Mouse (Mus musculus) myocyte (in vitro differentiated cells): ENCODE results near the gene Gm20388.

ENCODE experiments used
- E2F4 ChIP-seq: IDR thresholded peaks from one replicate; pipeline ENCODE4 v1.6.1; 2011; ENCODE audit warnings: mild to moderate bottlenecking, control low read depth, moderate library complexity; ENCODE audit not compliant: insufficient read depth
- POLR2A ChIP-seq: IDR thresholded peaks from one replicate; pipeline ENCODE4 v1.6.1; 2011; ENCODE audit warnings: low read depth, mild to moderate bottlenecking, control low read depth, moderate library complexity; ENCODE audit not compliant: insufficient read length
- REST ChIP-seq: IDR thresholded peaks from one replicate; pipeline ENCODE4 v1.6.1; 2011; ENCODE audit warnings: mild to moderate bottlenecking, control low read depth, moderate library complexity; ENCODE audit not compliant: insufficient read depth, insufficient read length
- SRF ChIP-seq: IDR thresholded peaks from one replicate; pipeline ENCODE4 v1.6.1; 2011; ENCODE audit warnings: low read depth; ENCODE audit not compliant: control insufficient read depth, insufficient read length
- TCF12 ChIP-seq: IDR thresholded peaks from one replicate; pipeline ENCODE4 v1.6.1; 2011; ENCODE audit warnings: mild to moderate bottlenecking, control low read depth; ENCODE audit not compliant: poor library complexity, insufficient read depth, severe bottlenecking

DNA sequence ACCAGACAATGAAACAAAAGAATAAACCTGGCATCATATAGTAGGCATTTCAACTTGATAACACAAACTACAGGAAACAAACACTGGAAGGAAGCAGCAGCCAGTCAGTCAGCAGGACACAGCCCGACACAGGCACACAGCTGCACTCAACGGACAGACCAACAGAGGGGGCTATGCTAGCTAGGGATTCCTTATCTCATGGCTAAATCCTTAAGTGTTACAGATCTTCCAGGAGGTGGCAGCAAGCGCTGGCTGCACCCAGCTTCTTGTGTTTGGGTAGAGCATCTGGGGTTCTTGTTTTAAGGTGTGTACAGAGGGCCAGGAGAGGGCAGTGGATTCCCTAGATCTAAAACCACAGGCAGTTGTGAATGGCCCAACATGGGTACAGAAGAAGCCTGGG lies 1692.2 kb downstream of the Gm20388 start:
- TF ChIP-seq POLR2A (no peak), E2F4 (no peak), REST (no peak), TCF12 (no peak), SRF (no peak)
